Mouse (Mus musculus) frontal cortex, postnatal 14 days (tissue): Measurements from ENCODE around the gene Mag.

Experiments used
- DNase-seq, 2 experiments: peaks; one replicate each; pipeline ENCODE4 v3.0.0; 2022; ENCODE audit warnings: low spot score in 2 of 2

Gene Mag

GRCm38 (mm10) chr7:30873083-30873482, 41.6 kb downstream of the Mag start:
- peak in 1 of 2 experiments; percentile 53 for DNase-seq

GRCm38 (mm10) chr7:30863386-30863785, 51.3 kb downstream of the Mag start:
- no peak for DNase-seq

- no peak for DNase-seq
Measured at GRCm38 (mm10) chr7:30861464-30861863, 53.2 kb downstream of the Mag start, which contains the start of gene Ffar1. Ffar1 (minus strand) TSS chr7:30861564.

- peak in 1 of 2 experiments; percentile 56 for DNase-seq
Measured at GRCm38 (mm10) chr7:30859635-30860402, 54.9 kb downstream of the Mag start.

DNA sequence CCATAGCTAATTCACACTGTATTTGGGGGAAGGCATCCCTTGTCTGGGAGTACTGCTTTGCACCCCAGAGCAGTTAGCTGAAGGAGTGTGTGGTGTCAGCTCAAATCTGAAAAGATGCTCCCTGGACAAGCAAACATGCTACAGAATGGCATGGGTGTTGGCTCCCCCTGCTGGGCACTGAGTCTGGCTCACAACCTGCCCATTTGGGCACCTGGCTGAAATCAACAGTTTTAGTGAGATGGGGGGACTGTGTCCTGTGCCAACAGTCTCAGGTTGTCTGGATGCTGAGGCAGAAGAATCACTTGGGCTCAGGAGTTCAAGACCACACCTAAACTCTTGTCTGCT, 55.4 kb downstream of the Mag start:
- DNase-seq = peak; percentile 54 to 73

- no peak for DNase-seq
Measured at GRCm38 (mm10) chr7:30857746-30858145, 56.9 kb downstream of the Mag start.

- DNase-seq = no peak
Measured at GRCm38 (mm10) chr7:30856078-30856477, 58.6 kb downstream of the Mag start, which contains the start of gene Ffar3. Ffar3 (minus strand) TSS chr7:30856178.

- no peak for DNase-seq
Measured at GRCm38 (mm10) chr7:30851421-30851820, 63.3 kb downstream of the Mag start.
